11 mouse cellular contexts compared by ENCODE assay signal in the genomic region with DNA sequence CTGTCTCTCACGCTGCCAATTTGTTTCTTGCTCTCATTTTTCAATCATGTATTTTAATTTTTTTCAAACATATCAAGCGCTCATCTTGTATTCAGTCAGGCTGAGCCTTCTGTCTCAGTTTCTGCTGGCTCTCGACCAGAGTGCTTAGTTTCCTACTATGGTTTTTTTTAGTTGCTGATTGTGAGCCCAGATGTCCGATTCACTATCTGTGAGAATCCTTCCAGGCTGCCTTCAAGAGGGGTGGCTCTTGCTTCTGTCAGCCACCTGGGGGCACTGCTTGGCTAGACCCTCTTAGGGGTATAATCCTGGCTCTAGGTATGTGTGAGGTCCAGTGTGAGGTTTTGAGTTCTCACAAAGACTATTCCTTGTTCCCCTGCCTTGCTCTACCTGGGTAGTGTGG. TPM values are rescaled to one million over a fixed set of nuclear protein-coding genes. Genes with fewer than 3 reads are reported as not detected.
DNase-seq lines count a peak whose midpoint lies in the region; ATAC-seq lines count a peak whose summit lies in the region.
"Had no signal": no experiment of that assay in that cellular context is flagged by ENCODE, and none has a peak within 500 bp of the region (broad histone marks: within the 10 kb centered on the region; RNA-seq: fewer than 3 reads in every experiment).

No protein-coding gene starts in this region.

- H3K27me3 ChIP-seq in midbrain, embryonic 11.5 days (ENCODE audit: control insufficient read depth, insufficient read depth, low read length), result no peaks in the 10 kb centered on the region
- H3K27me3 ChIP-seq in midbrain, embryonic 15.5 days (replicated peaks), result no peaks in the 10 kb centered on the region
- no peaks in the 10 kb centered on the region for H3K27me3 ChIP-seq in embryonic facial prominence, embryonic 10.5 days (replicated peaks; ENCODE audit: low read depth, poor library complexity, severe bottlenecking)
- H3K27me3 ChIP-seq: embryonic facial prominence, embryonic 15.5 days had no signal

- no peak overlapping the region for H3K27ac ChIP-seq in midbrain, embryonic 11.5 days (ENCODE audit: low read depth, low read length)
- no peak overlapping the region for H3K27ac ChIP-seq in midbrain, embryonic 15.5 days
- H3K27ac ChIP-seq in embryonic facial prominence, embryonic 10.5 days (replicated peaks), result 0 out of 2 replicates have a peak overlapping the region, but pooled peaks have one; percentile 46
- H3K27ac ChIP-seq: embryonic facial prominence, embryonic 15.5 days had no signal

- DNase-seq in midbrain, embryonic 11.5 days (ENCODE audit: low spot score, missing footprints), result peak; percentile 47
- DNase-seq in embryonic facial prominence, embryonic 10.5 days (ENCODE audit: low spot score), result no peak
- peak; percentile 72 for DNase-seq in left cerebral cortex, adult 11 months (ENCODE audit: low spot score)
- DNase-seq in right cerebral cortex, postnatal 4 days, result peak; percentile 72
- DNase-seq in heart, postnatal 10 days, result no peak
- DNase-seq in urinary bladder, postnatal 4 days (ENCODE audit: low spot score in 2 of 2), result no peak
- no peak for DNase-seq in adrenal gland, adult 8-10 months
- DNase-seq: heart, postnatal 4 days; retina, postnatal 1 day had no signal

- H3K9me3 ChIP-seq in midbrain, embryonic 11.5 days (ENCODE audit: control insufficient read depth, low read length), result no peaks in the 10 kb centered on the region
- no peaks in the 10 kb centered on the region for H3K9me3 ChIP-seq in midbrain, embryonic 15.5 days
- H3K9me3 ChIP-seq in embryonic facial prominence, embryonic 10.5 days, result no peaks in the 10 kb centered on the region
- H3K9me3 ChIP-seq: embryonic facial prominence, embryonic 15.5 days had no signal

- WGBS in midbrain, embryonic 11.5 days, result 77% methylated on average over 4 of the region's 4 CpGs
- WGBS in midbrain, embryonic 15.5 days, result 73% methylated on average over 4 of the region's 4 CpGs
- WGBS in embryonic facial prominence, embryonic 10.5 days, result 82% methylated on average over 4 of the region's 4 CpGs

- no peaks in the 10 kb centered on the region for H3K36me3 ChIP-seq in midbrain, embryonic 11.5 days (ENCODE audit: control insufficient read depth, insufficient read depth, low read length)
- H3K36me3 ChIP-seq in midbrain, embryonic 15.5 days (replicated peaks), result 0 out of 2 replicates have a peak, but pooled peaks cover 4% of the 10 kb centered on the region
- H3K36me3 ChIP-seq in embryonic facial prominence, embryonic 10.5 days (replicated peaks), result no peaks in the 10 kb centered on the region
- H3K36me3 ChIP-seq: embryonic facial prominence, embryonic 15.5 days had no signal

- ATAC-seq in midbrain, embryonic 11.5 days (ENCODE audit: low FRiP score), result no peak
- no peak for ATAC-seq in midbrain, embryonic 15.5 days (replicated peaks)

- H3K9ac ChIP-seq in midbrain, embryonic 11.5 days (ENCODE audit: low read length), result no peak overlapping the region
- no peak overlapping the region for H3K9ac ChIP-seq in midbrain, embryonic 15.5 days
- H3K9ac ChIP-seq: embryonic facial prominence, embryonic 15.5 days had no signal

- no peak overlapping the region for H3K4me3 ChIP-seq in midbrain, embryonic 11.5 days (ENCODE audit: low read depth, low read length)
- H3K4me3 ChIP-seq in midbrain, embryonic 15.5 days, result no peak overlapping the region
- H3K4me3 ChIP-seq in embryonic facial prominence, embryonic 10.5 days, result no peak overlapping the region
- H3K4me3 ChIP-seq: embryonic facial prominence, embryonic 15.5 days had no signal

- H3K4me2 ChIP-seq in midbrain, embryonic 11.5 days, result no peak overlapping the region
- H3K4me2 ChIP-seq in midbrain, embryonic 15.5 days, result no peak overlapping the region
- H3K4me2 ChIP-seq: embryonic facial prominence, embryonic 15.5 days had no signal

- intact Hi-C loops in heart, postnatal 10 days (cut with DNase I), result no loop called here

- no peaks in the 10 kb centered on the region for H3K4me1 ChIP-seq in midbrain, embryonic 11.5 days (ENCODE audit: control insufficient read depth, insufficient read depth, low read length)
- H3K4me1 ChIP-seq in midbrain, embryonic 15.5 days, result no peaks in the 10 kb centered on the region
- H3K4me1 ChIP-seq in embryonic facial prominence, embryonic 10.5 days, result peaks cover 9% of the 10 kb centered on the region

RNA-seq across cellular contexts. Expression of a gene that starts 46.4 kb away (rescaled TPM):
- polyA plus RNA-seq in midbrain, embryonic 11.5 days (2014; fragmentation: Nextera tagmentation; extraction: Ambion mirVana), result 101 and 110 TPM in 2 replicates
- 78.5 and 87.4 TPM in 2 replicates for polyA plus RNA-seq in midbrain, embryonic 15.5 days (2015; fragmentation: Nextera tagmentation; extraction: Ambion mirVana)
- 99.6 and 100 TPM in 2 replicates for polyA plus RNA-seq in embryonic facial prominence, embryonic 10.5 days (2016; fragmentation: Nextera tagmentation; extraction: Ambion mirVana)
- 10 to 100 TPM; 25.7 to 28.2 TPM for total RNA-seq in heart, postnatal 10 days (2021)
- 10 to 100 TPM; 57.4 to 70.1 (median 60.8) TPM for total RNA-seq in adrenal gland, adult 8-10 months (2022)

Comparison
In these comparisons a context has a peak if more than half of its experiments do, and no peak if none do; other contexts are left out.
1. DNase-seq: peak in midbrain, embryonic 11.5 days (single experiment), left cerebral cortex, adult 11 months (single experiment) and right cerebral cortex, postnatal 4 days (single experiment); none in embryonic facial prominence, embryonic 10.5 days (single experiment), heart, postnatal 10 days (0 of 2), urinary bladder, postnatal 4 days (0 of 2) and adrenal gland, adult 8-10 months (single experiment).